Comparison of ENCODE assay signal across 10 mouse cellular contexts in genomic region chr5:148789147-148789566, GRCm38 (mm10).
A peak's percentile ranks its signal among the peaks of the same experiment; 100 is the strongest.
DNase-seq lines count a peak whose midpoint lies in the region; ATAC-seq lines count a peak whose summit lies in the region.
"Had no signal": no experiment of that assay in that cellular context is flagged by ENCODE, and none has a peak within 500 bp of the region (broad histone marks: within the 10 kb centered on the region; RNA-seq: fewer than 3 reads in every experiment).

No protein-coding gene starts in this region.

- no peaks in the 10 kb centered on the region for H3K9me3 ChIP-seq in limb, embryonic 12.5 days
- H3K9me3 ChIP-seq: hindbrain, embryonic 15.5 days; midbrain, embryonic 15.5 days had no signal

- H3K4me3 ChIP-seq in limb, embryonic 12.5 days (replicated peaks) = no peak overlapping the region
- H3K4me3 ChIP-seq: hindbrain, embryonic 15.5 days; midbrain, embryonic 15.5 days had no signal

- intact Hi-C loops in gastrocnemius, postnatal 36 days (cut with DNase I) = no loop called here

- H3K27ac ChIP-seq in limb, embryonic 12.5 days = peak overlapping the region; percentile 70
- H3K27ac ChIP-seq: hindbrain, embryonic 15.5 days; midbrain, embryonic 15.5 days had no signal

- peak; percentile 66 for ATAC-seq in limb, embryonic 12.5 days (ENCODE audit: insufficient number of reproducible peaks, insufficient read depth, low FRiP score, low TSS enrichment, low read depth)
- ATAC-seq: midbrain, embryonic 15.5 days had no signal

- no peak overlapping the region for H3K9ac ChIP-seq in limb, embryonic 12.5 days (replicated peaks)
- H3K9ac ChIP-seq: hindbrain, embryonic 15.5 days; midbrain, embryonic 15.5 days had no signal

- H3K4me2 ChIP-seq in limb, embryonic 12.5 days = 0 out of 2 replicates have a peak overlapping the region, but pooled peaks have one; percentile 2
- H3K4me2 ChIP-seq: hindbrain, embryonic 15.5 days; midbrain, embryonic 15.5 days had no signal

- H3K27me3 ChIP-seq in limb, embryonic 12.5 days = no peaks in the 10 kb centered on the region
- H3K27me3 ChIP-seq: hindbrain, embryonic 15.5 days; midbrain, embryonic 15.5 days had no signal

- WGBS in limb, embryonic 12.5 days = 15% methylated on average over 6 of the region's 6 CpGs

- no peaks in the 10 kb centered on the region for H3K36me3 ChIP-seq in limb, embryonic 12.5 days
- H3K36me3 ChIP-seq: hindbrain, embryonic 15.5 days; midbrain, embryonic 15.5 days had no signal

- peak; percentile 23 to 45 for DNase-seq in urinary bladder, adult 18-20 months (ENCODE audit: low spot score in 2 of 2)
- no peak for DNase-seq in urinary bladder, postnatal 25 days (ENCODE audit: low spot score)
- peak; percentile 62 for DNase-seq in forelimb bud, embryonic 11.5 days (ENCODE audit: low read depth, low spot score)
- no peak for DNase-seq in left cerebral cortex, adult 11 months (ENCODE audit: low spot score)
- DNase-seq in adipocyte (ENCODE audit: low spot score) = no peak
- DNase-seq in heart, postnatal 4 days = no peak
- no peak for DNase-seq in gastrocnemius, postnatal 36 days

- peaks cover 32% of the 10 kb centered on the region for H3K4me1 ChIP-seq in limb, embryonic 12.5 days (replicated peaks)

Comparison
In these comparisons a context has a peak if more than half of its experiments do, and no peak if none do; other contexts are left out.
1. DNase-seq: peak in urinary bladder, adult 18-20 months (2 of 2) and forelimb bud, embryonic 11.5 days (single experiment); none in urinary bladder, postnatal 25 days (single experiment), left cerebral cortex, adult 11 months (single experiment), adipocyte (single experiment), heart, postnatal 4 days (single experiment) and gastrocnemius, postnatal 36 days (0 of 2).